Mouse (Mus musculus): ENCODE results near the gene Rabgap1l. TPM values are rescaled to one million over a fixed set of nuclear protein-coding genes. Genes with fewer than 3 reads are reported as not detected.

Gene Rabgap1l
- total RNA-seq, 2 experiments from 2014 or later: 214 to 241 TPM

DNA sequence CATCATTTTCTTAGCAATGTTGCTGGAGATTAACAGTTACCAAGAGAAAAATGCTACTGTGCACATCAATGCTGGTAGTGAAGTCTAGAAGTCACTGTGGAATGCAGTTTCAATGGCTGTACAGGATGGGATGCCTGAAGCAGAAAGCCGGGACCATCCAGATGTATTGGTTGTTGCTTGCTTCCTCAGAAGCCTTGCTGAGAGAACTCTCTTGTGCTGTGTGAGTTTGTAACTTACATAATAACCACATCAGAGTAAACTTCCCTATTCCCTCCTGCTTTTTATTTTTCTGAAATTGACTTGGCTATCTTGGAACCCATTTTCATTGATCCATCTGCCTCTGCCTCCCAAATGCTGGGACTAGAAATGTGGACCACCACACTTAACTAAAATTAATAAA is 383.9 kb downstream of the Rabgap1l start:
- DNase-seq (ENCODE audit: extremely low spot score in 1 of 2, low spot score in 1 of 2): no peak

DNA sequence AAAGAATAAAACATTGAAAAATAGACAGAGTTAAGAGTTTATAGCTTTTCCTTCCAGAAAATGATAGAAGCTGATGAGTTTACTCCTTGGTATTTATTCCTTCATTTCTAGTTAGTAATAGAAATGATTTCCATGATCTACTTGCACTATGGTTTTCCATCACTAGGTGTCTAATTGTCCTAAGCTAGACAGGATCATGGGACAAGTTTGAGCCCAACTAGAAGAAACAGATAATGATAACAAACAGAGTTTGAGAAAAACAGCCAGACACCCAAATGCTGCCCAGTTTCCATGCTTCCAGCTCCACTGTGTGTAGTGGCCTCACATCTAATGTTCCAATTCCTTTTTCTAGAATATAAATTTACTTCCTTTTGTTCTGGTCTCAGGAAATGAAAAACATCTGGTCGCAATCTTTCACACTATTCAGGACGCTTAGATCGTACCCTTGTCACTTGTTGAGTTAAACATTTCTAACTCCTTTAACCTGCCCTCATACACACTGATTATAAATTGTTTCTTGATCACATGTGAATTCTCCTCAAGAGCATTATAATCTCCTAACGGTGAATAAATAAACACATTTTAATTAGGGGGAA is 384.6 kb downstream of the Rabgap1l start:
- DNase-seq (ENCODE audit: extremely low spot score in 1 of 2, low spot score in 1 of 2): no peak

DNA sequence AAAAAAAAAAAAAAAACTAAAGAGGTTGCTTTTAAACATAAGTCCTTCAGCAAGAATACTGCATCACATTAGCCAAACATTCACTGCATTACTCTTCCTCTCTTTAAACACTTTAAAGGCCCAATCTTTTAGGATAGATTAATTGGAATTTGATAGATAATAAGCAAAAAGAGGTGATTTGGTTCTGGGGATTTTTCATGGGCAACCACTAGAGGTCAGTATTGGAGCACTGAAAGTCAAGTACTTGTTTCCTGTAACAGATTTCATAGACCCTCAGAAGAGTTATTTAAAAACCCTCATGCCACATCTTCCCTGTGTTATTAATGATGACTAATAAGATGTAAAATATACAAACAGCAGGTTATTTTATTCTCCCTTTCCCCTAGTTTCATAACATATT is 393.6 kb downstream of the Rabgap1l start:
- peak in 1 of 2 experiments; percentile 40 for DNase-seq (ENCODE audit: extremely low spot score in 1 of 2, low spot score in 1 of 2)

DNA sequence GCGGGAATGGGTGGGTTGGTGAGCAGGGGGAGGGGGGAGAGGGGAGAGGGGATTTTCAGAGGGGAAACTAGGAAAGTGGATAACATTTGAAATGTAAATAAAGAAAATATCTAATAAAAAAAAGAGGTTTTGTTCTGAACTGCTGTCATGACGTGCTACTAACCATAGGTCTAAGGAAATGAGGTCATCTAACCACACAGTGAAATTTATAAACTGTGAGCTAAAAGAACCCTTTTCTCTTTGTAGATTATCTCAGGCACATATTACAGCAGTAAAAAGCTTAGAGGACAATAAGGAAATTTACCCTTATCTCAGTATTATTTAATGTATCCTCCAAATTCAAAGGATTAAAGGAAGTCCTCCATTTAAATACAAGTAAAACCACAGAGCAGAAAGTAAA is 396.0 kb downstream of the Rabgap1l start:
- DNase-seq (ENCODE audit: extremely low spot score in 1 of 2, low spot score in 1 of 2): no peak

DNA sequence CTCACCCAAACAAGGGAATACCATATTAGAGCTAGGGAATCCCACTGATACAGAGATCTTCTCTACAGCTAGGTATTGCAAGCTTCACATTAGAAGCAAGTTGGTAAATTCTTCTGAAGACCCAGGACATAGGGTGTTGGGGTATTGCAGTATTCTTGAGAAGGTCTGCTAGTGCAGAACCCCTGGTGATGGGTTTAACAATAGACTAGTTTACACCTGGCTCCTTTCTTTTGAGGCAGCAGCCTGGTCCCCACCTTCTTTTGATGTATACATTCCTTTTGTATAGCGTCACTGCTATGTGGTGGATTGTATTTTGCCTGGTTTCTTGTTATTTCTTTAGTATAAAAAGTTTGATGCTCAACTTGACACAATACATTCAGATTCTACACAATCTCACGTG is 405.6 kb downstream of the Rabgap1l start:
- no peak for DNase-seq (ENCODE audit: extremely low spot score in 1 of 2, low spot score in 1 of 2)

DNA sequence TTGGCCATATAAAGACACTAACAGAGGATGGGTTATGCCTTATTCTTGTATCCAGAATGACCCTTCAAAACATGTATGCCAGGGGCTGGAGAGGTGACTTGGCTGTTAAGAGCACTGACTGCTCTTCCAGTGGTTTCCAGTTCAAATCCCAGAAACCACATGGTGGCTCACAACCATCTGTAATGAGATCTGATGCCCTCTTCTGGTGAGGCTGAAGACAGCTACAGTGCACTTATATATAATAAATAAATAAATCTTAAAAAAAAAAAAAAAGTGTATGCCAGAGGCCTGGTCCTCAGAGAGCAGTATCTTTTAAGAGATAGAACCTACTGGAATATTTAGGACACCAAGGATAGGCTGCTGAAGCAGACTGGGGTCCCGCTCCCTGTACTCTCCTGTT is 414.6 kb downstream of the Rabgap1l start:
- DNase-seq (ENCODE audit: extremely low spot score in 1 of 2, low spot score in 1 of 2): no peak

DNA sequence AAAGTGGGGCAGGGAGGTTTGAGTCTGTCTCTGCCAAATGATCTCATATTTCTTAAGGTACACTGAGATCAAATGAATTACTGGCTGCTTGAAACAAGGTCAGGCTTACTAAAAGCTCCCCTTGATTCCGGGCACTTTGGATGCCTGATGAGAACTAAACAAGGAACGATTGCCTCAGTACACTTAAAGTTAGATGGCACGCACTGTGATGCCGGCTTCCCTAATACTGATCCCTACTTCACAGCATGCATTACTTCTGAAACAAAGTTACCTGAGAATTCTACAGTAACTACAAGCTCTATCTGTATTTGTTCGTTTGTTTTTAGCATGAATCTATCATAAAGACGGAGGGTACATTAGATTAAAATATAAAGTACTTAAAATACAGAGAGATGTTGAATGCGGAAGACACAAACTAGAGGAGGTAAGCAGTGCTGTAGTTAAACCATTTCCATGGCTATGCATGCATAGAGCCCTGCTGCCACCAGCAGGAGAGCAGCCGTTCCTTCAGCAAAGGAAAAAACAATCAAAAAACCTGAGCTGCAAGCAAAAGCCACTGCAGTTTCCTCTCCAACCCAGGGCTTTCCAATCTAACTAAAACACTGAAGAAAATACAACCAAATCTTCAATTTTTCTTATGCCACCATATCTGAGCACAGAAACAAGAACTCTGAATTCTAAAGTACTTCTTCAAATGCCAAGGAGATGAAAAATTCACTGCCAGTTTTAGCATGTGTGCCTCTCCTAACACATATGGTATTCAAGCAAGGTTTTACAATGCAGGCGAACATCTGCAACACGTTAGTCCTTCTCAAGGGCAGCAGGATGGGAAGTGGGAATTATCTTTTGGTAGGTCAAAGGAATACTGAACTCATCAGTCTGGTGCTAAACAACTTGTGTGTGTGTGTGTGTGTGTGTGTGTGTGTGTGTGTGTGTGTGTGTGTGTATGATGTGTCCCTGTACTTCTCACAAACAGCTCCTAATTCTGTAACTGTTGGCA is 415.4 kb downstream of the Rabgap1l start:
- DNase-seq (ENCODE audit: extremely low spot score in 1 of 2, low spot score in 1 of 2): peak in 1 of 2 experiments; percentile 41

DNA sequence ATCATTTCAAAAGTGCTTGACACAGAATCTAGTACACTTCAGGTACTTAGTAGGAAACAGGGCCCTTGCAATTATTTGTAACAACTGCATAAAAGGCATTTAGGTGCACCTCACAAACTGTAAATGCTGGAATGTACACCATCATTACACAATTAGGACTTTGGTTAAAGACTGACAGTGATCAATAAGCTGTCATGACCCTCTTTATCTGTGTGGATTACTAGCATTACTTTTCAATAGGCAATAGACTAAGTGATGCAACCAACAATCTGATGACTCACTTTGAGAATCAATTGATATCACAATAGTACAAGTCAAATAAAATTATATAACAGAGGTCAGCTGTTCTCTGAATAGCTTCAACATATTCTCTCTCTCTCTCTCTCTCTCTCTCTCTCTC is 418.5 kb downstream of the Rabgap1l start:
- DNase-seq (ENCODE audit: extremely low spot score in 1 of 2, low spot score in 1 of 2): no peak

DNA sequence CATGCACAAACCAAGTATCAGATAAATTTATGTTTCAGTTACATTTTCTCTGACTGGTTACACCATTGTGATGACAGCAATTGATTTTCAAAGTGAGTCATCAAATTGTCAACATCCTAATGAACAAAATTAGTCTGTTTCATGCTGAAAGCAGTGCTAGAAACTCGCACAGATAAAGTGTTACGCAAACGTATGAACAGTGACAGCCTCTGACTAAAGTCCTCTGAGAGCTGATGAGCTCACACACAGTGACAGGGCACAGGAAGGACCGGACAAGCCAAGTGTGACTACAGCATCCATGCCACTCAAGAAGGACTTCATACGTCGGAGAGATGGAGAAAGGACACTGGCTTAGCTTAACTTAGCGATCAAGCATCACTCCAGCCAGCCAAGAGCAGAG is 419.7 kb downstream of the Rabgap1l start:
- DNase-seq (ENCODE audit: extremely low spot score in 1 of 2, low spot score in 1 of 2): no peak

DNA sequence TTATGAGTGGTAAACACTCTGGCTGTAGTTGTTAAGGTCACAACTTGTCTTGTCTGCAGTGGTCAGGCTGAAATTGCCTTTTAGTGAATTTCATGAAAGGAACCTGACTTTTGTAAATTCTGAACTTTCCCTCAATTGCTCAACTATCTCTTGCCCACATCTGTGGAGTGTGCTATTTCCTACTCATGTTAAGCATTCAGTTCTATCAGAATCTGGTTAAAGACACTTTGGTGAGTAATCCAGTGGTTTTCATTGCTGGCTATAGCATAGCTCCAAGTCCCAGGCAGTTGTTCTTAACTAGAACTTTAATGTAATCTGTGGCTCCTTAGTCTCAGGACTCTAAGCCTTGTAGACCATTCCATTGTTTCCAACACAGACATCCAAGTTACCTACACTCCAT is 421.3 kb downstream of the Rabgap1l start:
- DNase-seq (ENCODE audit: extremely low spot score in 1 of 2, low spot score in 1 of 2): no peak

DNA sequence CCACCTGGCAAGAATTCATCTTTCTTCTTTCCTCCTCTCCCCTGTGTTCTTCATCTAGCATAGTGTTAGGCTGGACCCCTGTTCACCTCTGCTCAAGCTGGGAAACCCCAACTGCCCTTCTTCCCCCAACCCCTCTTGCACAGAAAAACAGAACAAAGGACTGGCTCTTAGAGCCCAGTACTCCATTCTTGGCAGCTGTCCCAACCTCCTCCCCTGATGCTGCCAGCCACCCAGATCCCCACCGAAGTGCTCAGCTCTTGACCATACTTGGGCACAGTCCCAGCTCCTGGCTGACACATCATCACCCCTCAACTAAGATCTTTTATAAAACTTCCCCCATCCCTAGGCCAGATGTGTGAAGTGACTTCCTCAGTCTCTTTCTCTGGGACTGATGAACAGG is 422.5 kb downstream of the Rabgap1l start:
- no peak for DNase-seq (ENCODE audit: extremely low spot score in 1 of 2, low spot score in 1 of 2)

DNA sequence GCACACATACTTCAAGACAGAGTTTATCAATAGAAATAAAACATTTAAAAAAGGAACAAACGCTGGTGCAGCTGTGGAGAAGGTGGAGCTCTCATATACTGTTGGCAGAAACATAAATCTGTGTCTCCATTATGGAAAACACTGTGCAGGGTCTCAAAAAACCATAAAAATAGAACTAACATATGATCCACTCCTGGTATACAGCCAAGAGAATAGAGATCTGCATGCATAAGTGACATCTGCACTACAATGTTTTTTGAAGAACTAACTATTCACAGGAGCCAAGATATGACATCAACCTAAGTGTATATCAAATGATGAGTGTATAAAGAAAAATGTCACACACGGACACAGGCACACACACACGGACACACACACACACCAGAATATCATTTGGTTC is 426.4 kb downstream of the Rabgap1l start:
- DNase-seq (ENCODE audit: extremely low spot score in 1 of 2, low spot score in 1 of 2): no peak

DNA sequence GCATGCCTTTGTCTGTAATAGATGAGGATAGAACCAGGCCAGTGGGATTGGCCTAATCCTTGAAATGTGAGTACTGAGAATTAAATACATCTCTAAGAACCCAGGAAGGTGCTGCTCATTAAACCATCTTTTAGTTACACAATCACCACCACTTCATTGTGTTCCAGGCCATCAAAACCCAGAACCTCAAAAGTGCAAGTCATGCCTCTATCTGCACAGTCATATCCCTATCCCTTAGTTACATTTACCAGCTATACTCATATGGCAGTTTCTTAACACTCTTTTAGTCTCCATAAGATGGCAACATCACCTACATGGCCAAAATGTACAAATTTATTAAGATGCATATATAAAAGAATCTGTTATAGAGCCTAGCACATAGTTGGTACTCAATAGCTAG is 435.7 kb downstream of the Rabgap1l start:
- DNase-seq (ENCODE audit: extremely low spot score in 1 of 2, low spot score in 1 of 2): no peak

DNA sequence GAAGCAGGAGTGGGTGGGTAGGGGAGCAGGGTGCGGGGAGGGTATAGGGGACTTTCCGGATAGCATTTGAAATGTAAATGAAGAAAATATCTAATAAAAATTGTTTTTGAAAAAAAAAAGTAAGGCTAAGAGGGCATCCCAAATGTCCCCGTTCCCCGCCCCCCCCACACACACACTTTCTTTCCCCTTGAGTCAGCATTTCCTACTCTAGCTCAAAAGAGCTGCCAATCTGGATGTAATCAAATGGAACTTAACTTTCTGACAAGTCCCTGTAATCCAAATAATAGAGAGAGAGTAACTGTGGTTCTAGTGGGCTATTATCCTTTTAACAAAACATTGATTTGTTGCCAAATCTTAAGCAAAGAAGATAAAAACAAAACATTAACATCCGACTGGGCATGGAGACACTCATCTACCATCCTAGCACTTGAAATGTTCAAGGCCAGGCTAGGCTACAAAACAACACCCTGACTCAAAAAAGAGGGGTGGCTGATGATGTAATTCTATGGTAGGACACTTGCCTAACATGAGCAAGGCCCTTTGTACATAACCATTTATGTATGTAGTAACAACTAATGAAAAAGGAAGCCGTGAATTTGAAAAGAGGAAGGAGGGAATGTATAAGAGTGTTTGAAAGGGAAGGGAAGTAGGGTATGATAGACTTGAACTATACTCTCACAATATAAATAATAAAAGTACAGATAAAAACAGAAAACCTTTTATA is 439.1 kb downstream of the Rabgap1l start:
- DNase-seq (ENCODE audit: extremely low spot score in 1 of 2, low spot score in 1 of 2): no peak

DNA sequence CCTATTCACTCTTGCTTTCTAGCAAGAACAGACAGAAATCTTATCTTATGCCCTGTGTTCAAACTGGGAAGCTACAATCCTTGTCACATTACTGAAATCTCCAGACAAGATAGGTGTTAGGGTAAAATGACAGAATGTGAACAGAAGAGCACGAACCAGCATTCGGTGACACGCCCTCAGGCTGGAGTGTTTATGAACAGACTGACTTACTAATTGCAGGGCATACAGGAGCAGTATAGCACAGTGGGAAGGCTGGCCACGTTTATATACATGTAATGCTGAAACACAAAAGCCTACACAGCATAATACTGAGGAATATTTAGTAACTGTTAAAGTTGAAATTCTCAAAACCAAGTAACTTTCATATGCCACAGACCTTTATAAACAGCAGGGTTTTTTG is 440.7 kb downstream of the Rabgap1l start:
- DNase-seq (ENCODE audit: extremely low spot score in 1 of 2, low spot score in 1 of 2): no peak

DNA sequence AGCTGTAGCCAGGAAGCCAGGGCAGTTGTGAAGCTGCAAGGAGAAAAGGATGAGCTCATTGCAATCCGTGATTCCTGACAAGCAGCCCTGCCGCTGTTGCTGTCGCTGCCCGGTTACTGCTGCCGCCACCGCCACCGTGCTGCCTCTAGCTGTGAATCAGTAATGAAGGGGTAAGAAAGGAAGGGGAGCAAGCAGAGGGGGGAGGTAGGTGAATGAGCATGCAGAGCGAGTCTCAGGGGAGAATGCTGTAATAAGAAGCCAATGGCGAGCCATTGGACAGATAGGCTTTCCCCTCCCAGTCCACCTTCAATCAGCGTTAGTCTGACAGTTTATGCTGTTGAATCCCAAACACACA is 441.2 kb downstream of the Rabgap1l start:
- peak; percentile 56 to 62 for DNase-seq (ENCODE audit: extremely low spot score in 1 of 2, low spot score in 1 of 2)

DNA sequence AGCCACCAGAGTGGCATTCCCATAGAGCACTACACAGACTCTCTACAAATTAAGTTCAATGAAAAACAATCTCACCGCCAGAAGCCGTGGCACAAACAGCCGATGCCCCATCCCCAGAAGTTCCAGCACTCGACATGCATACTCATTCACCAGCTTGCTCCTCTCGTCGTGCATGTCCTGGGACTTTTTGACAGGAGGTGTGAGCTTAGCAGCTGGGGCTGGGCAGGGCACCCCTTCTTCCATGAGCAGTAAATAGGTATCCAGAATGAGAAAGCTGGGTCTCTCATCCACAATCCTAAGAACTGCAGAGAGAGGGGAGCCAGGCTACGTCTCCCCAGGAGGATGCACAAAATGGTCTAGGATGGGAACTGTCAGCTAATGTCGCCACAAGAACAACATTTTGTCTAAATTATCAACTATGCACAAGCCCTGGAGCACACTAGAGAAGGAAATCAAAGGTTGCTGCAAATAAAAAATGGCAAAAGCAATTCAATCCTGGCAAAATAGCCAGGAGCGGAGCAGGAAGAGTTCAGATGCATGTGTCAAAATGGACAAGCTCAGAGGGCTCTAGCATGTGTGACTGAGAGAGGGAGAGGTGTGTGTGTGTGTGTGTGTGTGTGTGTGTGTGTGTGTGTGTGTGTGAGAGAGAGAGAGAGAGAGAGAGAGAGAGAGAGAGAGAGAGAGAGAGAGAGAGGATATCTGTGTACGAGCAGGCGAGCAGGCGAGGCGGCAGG is 441.7 kb downstream of the Rabgap1l start:
- peak; percentile 26 to 42 for DNase-seq (ENCODE audit: extremely low spot score in 1 of 2, low spot score in 1 of 2)

DNA sequence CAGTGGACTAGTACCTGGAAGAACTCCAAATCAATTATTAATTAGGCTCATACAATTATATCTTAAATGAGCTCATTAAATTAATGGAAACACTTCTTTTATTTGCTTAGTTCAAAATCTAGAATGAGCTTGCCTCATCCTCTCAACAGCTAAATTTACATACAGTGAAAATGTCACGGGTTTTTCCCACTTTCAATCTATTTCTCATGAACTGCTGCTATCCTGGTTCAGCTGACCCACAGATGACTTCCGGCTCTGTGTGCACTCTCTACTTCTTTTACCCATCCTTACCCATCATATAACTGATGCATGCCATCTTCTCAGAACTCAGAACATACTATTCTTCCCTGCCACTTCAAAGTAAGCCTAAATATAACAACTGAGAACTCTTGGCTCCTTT is 452.4 kb downstream of the Rabgap1l start:
- DNase-seq (ENCODE audit: extremely low spot score in 1 of 2, low spot score in 1 of 2): no peak

DNA sequence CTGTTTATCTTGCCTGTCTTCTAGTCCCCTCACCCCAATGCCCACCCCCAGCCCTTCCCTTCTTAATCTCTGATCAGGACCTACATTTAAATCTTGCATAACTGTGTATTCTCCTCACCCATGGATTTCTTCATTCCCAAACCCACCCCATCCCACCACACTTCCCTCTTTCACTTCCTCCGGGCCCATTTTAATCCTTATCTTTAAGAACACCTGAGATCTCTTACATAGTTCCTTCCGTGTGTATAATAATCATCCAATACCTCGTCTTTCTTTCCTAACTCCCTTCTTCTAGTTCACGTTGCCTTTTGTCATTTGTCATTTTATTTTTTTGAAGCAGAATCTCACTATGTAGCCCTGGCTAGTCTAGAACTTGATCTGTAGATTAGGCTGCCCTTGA is 453.6 kb downstream of the Rabgap1l start:
- no peak for DNase-seq (ENCODE audit: extremely low spot score in 1 of 2, low spot score in 1 of 2)

DNA sequence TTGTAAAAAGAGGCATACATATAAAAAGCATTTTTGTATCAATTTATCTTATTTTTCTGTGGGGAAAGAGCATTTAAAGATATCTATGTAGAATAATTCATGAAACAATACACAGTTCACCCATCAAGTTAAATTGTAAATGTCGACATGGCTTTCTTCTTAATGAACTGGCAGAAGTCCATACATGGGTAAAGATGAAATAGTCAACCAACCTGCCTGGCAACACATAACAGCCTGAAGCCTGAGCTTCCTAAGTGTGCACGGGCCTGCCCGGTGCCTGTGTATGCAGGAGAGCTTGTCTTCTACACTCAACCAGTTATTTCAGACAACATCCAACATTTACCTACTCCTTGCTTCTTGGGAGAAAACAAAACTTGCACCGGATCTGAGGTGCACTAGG is 458.2 kb downstream of the Rabgap1l start:
- no peak for DNase-seq (ENCODE audit: extremely low spot score in 1 of 2, low spot score in 1 of 2)

DNA sequence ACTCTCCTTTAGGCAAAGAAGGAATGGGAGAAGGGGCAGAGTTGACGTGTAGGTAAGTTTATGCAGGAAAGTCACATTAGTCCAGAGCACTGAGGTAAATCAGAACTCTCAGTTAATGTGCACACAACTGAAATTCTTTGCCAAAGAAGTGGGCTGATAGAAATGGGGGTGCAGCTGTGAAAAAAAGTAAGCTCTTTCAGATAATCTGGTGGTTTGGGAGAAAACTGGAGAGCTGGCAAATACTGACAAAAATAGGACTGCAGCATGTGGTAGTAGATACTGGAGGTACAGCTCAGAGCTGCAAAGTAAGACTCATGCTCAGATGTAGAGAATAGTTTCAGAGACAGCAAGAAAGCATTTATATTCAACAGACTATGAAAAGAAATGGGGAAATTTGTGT is 462.2 kb downstream of the Rabgap1l start:
- DNase-seq (ENCODE audit: extremely low spot score in 1 of 2, low spot score in 1 of 2): no peak
